Mouse (Mus musculus): ENCODE measurements around the gene Rbm6.

GRCm38 (mm10) chr9:107769445-107770000, 103.5 kb downstream of the Rbm6 start:
- TF ChIP-seq GATA1 (IDR thresholded peaks at IDR 0.05; ENCODE audit: borderline replicate concordance, low read length) (no peak), CTCF (IDR thresholded peaks at IDR 0.05; ENCODE audit: low read depth, low read length) (no peak), GATA2 (IDR thresholded peaks at IDR 0.05; ENCODE audit: borderline replicate concordance, low read depth, low read length) (no peak), TAL1 (conservative IDR thresholded peaks at IDR 0.05; ENCODE audit: low read depth, low read length) (no peak)

All from G1E (cell line).